Mouse (Mus musculus): ENCODE data around the gene Sp100. TPM values are rescaled to one million over a fixed set of nuclear protein-coding genes. Genes with fewer than 3 reads are reported as not detected.
A peak's percentile ranks its signal among the peaks of the same experiment; 100 is the strongest.

Sp100 gene
- total RNA-seq, 1 experiment from 2014 or later = 13.2 TPM

DNA sequence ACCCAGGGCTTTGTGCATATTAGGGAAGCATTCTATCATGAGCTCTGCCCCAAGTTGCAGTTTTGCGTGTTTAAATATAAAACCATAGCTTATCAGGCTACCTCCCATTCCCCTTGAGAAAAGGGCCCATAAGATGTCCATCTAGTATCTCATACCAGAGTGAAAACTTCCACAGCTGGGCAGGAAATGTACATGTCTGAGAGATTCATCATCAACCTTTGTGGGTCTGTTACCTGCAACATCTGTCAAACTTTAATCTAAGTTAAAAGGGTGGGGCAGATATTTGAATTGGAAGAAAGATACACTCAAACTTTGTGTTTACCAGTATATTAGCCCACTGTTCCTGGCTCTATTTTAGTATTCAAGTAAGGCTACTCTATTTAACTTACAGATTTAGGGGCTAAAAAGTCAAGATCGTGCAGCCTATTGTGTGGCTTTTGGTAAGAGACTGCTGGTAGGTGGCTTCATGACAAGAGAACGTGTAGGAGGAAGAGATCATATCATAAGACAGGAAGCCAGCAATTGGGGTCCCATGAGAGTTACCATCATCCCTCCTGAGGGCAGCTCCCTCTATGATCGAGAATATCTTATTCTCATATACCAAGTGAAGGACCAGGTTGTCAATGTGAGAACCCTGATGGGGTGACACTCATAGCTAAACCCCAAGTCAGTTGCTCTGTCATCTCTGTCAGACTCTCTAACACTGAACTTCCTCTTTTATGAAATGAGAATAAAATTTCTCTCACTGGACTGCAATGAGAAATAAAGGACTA lies 48.1 kb downstream of the Sp100 start:
- no peak for DNase-seq

- no peak for DNase-seq
Measured at GRCm38 (mm10) chr1:85702531-85702930, 52.7 kb downstream of the Sp100 start.

DNA sequence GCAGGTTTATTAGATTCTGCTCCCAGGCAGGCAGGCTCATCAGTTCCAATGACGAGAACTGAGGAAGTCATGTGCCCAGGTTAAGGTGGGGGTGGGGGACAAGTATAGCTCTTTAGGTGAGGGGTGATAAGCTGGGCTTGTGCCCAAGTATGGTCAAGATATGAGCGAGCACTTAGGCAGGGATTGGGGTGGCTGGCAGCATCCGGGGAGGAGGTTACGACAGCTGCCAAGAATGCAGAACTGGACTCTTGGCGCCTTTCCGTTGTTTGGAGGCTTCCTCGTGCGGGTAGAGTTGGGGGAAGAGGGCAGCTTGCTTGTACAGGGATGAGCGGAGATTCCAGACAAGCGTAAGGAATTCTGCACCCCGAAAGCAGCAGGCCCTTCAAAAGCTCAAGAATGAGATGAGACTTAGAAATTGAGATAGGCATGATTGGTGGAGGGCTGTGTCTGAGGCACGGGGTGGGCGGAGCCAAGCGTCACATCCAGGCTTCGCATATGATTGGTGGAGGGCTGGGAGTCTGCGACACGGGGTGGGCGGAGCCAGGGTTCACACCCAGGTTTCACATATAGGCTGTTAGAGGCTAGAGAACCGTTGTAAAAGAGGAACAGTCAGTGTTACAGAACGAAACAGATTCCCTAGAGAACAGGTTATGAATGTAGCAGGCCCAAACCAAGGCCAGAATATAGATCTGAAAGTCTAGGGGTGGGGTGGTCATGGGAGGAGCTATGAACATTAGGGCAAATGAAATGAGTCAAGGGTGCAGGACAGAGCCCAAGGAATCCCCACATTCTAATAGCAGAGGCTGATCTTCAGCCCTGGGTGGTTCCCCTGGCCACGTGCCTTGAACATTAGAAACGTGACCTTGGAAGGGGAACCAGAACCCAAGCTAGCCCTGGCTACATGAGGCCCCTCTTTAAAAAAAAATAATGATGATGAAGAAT lies 53.7 kb downstream of the Sp100 start:
- DNase-seq = peak; percentile 85

GRCm38 (mm10) chr1:85705552-85705951 lies 55.8 kb downstream of the Sp100 start:
- DNase-seq = no peak

DNA sequence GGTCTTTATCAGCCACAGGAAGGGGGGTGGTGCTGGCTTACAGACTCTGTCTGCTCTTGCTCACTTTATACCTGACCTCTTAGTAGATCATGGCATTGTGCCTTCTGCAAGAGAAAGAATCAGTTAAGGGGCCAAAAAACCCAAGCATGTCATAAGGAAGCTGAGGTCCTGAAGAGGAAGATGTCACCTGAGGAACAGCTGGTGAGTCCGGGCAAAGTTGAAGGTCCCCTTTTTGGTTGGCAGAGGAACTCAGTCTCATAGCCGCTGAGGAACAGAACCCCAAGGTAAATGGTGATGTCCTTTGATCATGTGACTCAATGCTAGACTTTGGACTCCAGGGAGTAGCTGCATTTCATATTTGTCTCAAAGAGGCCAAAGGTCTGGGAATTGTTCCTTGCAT lies 57.0 kb downstream of the Sp100 start:
- DNase-seq = no peak

DNA sequence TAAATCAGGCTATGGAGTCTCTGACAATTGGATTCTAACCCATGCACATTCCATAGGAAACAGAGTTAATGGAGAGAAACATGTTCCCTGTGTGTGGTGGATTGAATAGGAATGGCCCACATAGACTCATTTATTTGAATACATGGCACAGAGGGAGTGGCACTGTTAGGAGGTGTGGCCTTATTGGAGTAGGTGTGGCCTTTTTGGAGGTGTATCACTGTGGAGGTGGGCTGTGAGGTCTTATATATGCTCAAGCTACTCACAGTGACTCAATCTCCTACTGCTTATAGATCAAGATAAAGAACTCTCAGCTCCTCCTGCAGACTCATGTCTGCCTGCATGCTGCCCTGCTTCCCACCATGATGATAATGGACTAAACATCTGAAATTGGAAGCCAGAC lies 64.7 kb downstream of the Sp100 start:
- no peak for DNase-seq

GRCm38 (mm10) chr1:85716447-85717027 lies 66.7 kb downstream of the Sp100 start:
- DNase-seq = no peak

DNA sequence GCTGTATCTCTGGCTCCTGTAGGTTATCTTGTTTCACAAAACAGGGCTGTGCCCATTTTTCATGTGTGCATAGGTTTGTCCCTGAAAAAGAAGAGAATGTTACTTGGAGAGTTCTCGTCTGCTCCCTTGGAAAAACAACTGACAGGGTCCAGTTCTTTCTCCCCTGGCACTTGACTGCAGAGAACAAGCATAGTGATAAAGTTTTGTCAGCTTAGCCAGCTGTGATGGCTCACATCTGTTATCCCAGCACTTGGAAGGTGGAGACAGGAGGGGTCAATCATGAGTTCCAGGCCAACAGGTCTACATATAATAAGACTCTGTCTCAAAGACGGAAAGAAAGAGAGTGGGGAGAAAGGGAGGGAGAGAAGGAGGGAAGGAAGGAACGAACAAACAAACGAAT lies 69.3 kb downstream of the Sp100 start:
- DNase-seq = no peak

DNA sequence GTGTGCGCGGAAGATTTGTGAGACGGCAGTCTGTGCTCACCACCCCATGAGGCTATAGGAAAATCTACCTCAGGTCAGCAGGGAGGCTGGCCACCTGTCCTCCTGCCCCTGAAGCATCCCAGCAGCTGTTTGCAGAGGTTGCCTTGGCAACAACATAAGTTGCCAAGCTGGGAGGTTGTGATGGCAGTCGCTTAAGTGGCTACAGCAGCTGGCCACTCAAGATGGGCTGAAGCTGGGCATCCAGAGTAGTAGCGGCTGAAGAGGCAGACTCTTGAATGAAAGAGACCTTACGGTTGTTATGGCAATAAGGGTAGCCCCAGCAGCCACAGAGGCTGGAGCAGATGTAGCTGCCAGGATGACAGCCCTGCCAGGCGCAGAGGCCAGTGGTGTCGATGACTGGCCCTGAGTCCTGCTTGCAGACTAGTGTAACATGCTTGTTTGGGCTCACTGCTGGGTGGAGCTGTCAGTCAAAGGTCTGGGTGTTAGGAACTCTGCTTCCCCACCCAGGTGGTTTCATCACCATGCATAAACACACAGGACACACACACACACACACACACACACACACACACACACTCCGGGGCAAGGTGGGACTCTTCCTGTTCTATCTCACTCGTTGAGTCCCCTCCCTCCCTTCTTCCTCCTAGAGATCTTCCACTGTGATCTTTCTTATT lies 70.6 kb downstream of the Sp100 start:
- no peak for DNase-seq

GRCm38 (mm10) chr1:85730471-85730870 lies 80.7 kb downstream of the Sp100 start:
- no peak for DNase-seq

- no peak for DNase-seq
Measured at GRCm38 (mm10) chr1:85732581-85732980, 82.8 kb downstream of the Sp100 start.

DNA sequence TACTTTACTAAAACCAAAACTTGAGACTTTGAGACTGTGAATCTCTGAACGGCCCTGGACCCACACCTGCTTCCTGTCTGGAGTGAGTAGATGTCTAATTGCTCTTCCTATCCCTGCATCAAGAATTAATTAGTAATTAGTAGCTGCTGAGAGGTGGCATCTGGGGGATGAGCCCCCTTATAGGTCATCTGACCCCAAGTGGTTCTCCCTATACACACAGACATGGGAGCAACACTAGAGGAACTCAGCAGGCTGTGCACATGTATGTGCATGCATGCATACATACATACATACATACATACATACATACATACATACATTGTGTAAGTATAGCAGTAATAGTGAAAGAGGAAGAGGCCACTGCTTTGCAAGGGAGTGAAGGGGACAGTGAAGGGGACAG lies 84.7 kb downstream of the Sp100 start:
- DNase-seq = no peak

GRCm38 (mm10) chr1:85735463-85736123 lies 85.8 kb downstream of the Sp100 start:
- peak; percentile 51 for DNase-seq

- peak; percentile 86 for DNase-seq
Measured at GRCm38 (mm10) chr1:85736355-85737184, 86.8 kb downstream of the Sp100 start.

- DNase-seq = no peak
Measured at GRCm38 (mm10) chr1:85739000-85739399, 89.2 kb downstream of the Sp100 start.

DNA sequence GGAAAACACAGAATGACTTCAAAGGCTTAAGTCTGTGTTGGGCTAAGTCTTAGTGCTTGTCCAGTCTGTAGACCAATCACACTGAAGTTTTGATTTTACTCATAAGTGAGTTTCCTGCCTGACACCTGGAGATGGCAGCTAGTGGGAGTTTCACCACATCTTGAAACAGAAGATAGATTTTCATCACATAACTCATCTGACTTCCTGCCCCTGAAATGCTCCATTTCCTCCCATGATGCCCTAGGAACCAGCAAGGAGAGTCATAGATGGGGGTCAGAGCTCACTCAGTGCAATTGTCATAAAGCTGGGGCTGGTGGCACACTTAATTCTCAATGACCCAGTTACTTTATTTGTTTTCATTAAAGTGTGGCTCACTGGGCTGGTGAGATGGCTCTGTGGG lies 90.0 kb downstream of the Sp100 start:
- DNase-seq = no peak

DNA sequence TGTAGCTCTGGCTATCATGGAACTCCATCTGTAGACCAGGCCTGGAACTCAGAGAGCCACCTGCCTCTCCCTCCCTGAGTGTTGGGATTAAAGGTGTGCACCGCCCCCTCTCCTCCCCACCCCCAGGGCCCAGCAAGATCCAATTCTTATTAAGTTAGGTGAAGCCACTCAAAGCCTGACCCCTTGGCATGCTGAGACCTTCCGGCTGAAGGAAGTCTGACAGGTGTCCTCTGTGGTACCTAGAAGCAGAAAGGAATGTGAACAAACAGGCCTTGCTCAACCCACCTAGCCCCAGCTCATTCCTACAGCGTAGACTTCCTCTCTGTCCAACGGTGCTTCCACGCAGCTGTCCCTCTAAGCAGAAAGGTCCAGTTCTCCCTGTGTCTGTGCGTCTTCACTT lies 91.1 kb downstream of the Sp100 start:
- DNase-seq = no peak

GRCm38 (mm10) chr1:85742333-85742732 lies 92.5 kb downstream of the Sp100 start:
- no peak for DNase-seq

- DNase-seq = no peak
Measured at GRCm38 (mm10) chr1:85742916-85743505, 93.2 kb downstream of the Sp100 start.

- DNase-seq = no peak
Measured at GRCm38 (mm10) chr1:85744539-85744938, 94.8 kb downstream of the Sp100 start.

All from adrenal gland, postnatal 14 days (tissue).